Mouse (Mus musculus): ENCODE measurements around the gene Entpd6. TPM values are rescaled to one million over a fixed set of nuclear protein-coding genes. Genes with fewer than 3 reads are reported as not detected.

The Entpd6 gene
- 22.6 and 24.0 TPM in 2 replicates for polyA plus RNA-seq (2014; fragmentation: Nextera tagmentation; extraction: Ambion mirVana)

- ATAC-seq (replicated peaks; ENCODE audit: insufficient number of reproducible peaks, low FRiP score, low TSS enrichment, low read depth), result peak; percentile 94
- H3K4me1 ChIP-seq (ENCODE audit: control insufficient read depth, insufficient read depth, low read length), result no peaks in the 10 kb centered on the region
- peak; percentile 96 for DNase-seq (ENCODE audit: low spot score)
- H3K36me3 ChIP-seq (replicated peaks; ENCODE audit: control insufficient read depth, insufficient read depth, low read depth, low read length), result no peaks in the 10 kb centered on the region
- under 1% methylated on average over 30 of the region's 30 CpGs for WGBS
- no peaks in the 10 kb centered on the region for H3K27me3 ChIP-seq (ENCODE audit: control insufficient read depth, insufficient read depth, low read length)
- H3K27ac ChIP-seq (replicated peaks; ENCODE audit: low read depth, low read length), result peak within 1 kb of the TSS; percentile 22
- H3K4me3 ChIP-seq (ENCODE audit: low read depth, low read length), result peak within 1 kb of the TSS; percentile 69
- H3K9me3 ChIP-seq (replicated peaks; ENCODE audit: control insufficient read depth, low read length), result no peaks in the 10 kb centered on the region
- peak within 1 kb of the TSS; percentile 77 for H3K9ac ChIP-seq (replicated peaks; ENCODE audit: low read length)
- H3K4me2 ChIP-seq (ENCODE audit: low read depth, low read length), result peak within 1 kb of the TSS; percentile 90
These were observed at the start of gene Entpd6 for GRCm38 (mm10) chr2:150748854-150749253. Gene Entpd6 (plus strand): TSS chr2:150749042.

GRCm38 (mm10) chr2:150712167-150712674, 36.6 kb upstream of the Entpd6 start:
- Histone ChIP-seq H3K4me2 (ENCODE audit: low read depth, low read length) (no peak overlapping the region), H3K4me1 (ENCODE audit: control insufficient read depth, insufficient read depth, low read length) (no peaks in the 10 kb centered on the region), H3K27ac (replicated peaks; ENCODE audit: low read depth, low read length) (no peak overlapping the region), H3K9ac (replicated peaks; ENCODE audit: low read length) (no peak overlapping the region), H3K27me3 (ENCODE audit: control insufficient read depth, insufficient read depth, low read length) (no peaks in the 10 kb centered on the region), H3K9me3 (replicated peaks; ENCODE audit: control insufficient read depth, low read length) (no peaks in the 10 kb centered on the region), H3K36me3 (replicated peaks; ENCODE audit: control insufficient read depth, insufficient read depth, low read depth, low read length) (no peaks in the 10 kb centered on the region), H3K4me3 (ENCODE audit: low read depth, low read length) (no peak overlapping the region)
- DNase-seq (ENCODE audit: low spot score) (no peak), ATAC-seq (replicated peaks; ENCODE audit: insufficient number of reproducible peaks, low FRiP score, low TSS enrichment, low read depth) (no peak)
- WGBS, result 78% methylated on average over 4 of the region's 4 CpGs

GRCm38 (mm10) chr2:150735756-150736576, 12.9 kb upstream of the Entpd6 start:
- no peak overlapping the region for H3K9ac ChIP-seq (replicated peaks; ENCODE audit: low read length)
- DNase-seq (ENCODE audit: low spot score) (peak; percentile 4), ATAC-seq (replicated peaks; ENCODE audit: insufficient number of reproducible peaks, low FRiP score, low TSS enrichment, low read depth) (peak; percentile 98)
- 51% methylated on average over 11 of the region's 11 CpGs for WGBS
- no peak overlapping the region for H3K27ac ChIP-seq (replicated peaks; ENCODE audit: low read depth, low read length)
- no peaks in the 10 kb centered on the region for H3K9me3 ChIP-seq (replicated peaks; ENCODE audit: control insufficient read depth, low read length)
- no peak overlapping the region for H3K4me2 ChIP-seq (ENCODE audit: low read depth, low read length)
- H3K4me1 ChIP-seq (ENCODE audit: control insufficient read depth, insufficient read depth, low read length), result no peaks in the 10 kb centered on the region
- H3K27me3 ChIP-seq (ENCODE audit: control insufficient read depth, insufficient read depth, low read length), result no peaks in the 10 kb centered on the region
- no peaks in the 10 kb centered on the region for H3K36me3 ChIP-seq (replicated peaks; ENCODE audit: control insufficient read depth, insufficient read depth, low read depth, low read length)
- no peak overlapping the region for H3K4me3 ChIP-seq (ENCODE audit: low read depth, low read length)

GRCm38 (mm10) chr2:150737881-150738280, 11.0 kb upstream of the Entpd6 start:
- Histone ChIP-seq H3K27ac (replicated peaks; ENCODE audit: low read depth, low read length) (no peak overlapping the region), H3K9me3 (replicated peaks; ENCODE audit: control insufficient read depth, low read length) (no peaks in the 10 kb centered on the region), H3K4me1 (ENCODE audit: control insufficient read depth, insufficient read depth, low read length) (no peaks in the 10 kb centered on the region), H3K9ac (replicated peaks; ENCODE audit: low read length) (no peak overlapping the region), H3K4me2 (ENCODE audit: low read depth, low read length) (no peak overlapping the region), H3K4me3 (ENCODE audit: low read depth, low read length) (no peak overlapping the region), H3K36me3 (replicated peaks; ENCODE audit: control insufficient read depth, insufficient read depth, low read depth, low read length) (no peaks in the 10 kb centered on the region), H3K27me3 (ENCODE audit: control insufficient read depth, insufficient read depth, low read length) (no peaks in the 10 kb centered on the region)
- no peak for DNase-seq (ENCODE audit: low spot score)
- ATAC-seq (replicated peaks; ENCODE audit: insufficient number of reproducible peaks, low FRiP score, low TSS enrichment, low read depth), result 0 out of 2 replicates have a peak, but pooled peaks have one; percentile 44
- 82% methylated on average over 9 of the region's 9 CpGs for WGBS

GRCm38 (mm10) chr2:150740145-150740841, 8.5 kb upstream of the Entpd6 start:
- Histone ChIP-seq H3K27me3 (ENCODE audit: control insufficient read depth, insufficient read depth, low read length) (no peaks in the 10 kb centered on the region), H3K4me2 (ENCODE audit: low read depth, low read length) (no peak overlapping the region), H3K4me1 (ENCODE audit: control insufficient read depth, insufficient read depth, low read length) (no peaks in the 10 kb centered on the region), H3K4me3 (ENCODE audit: low read depth, low read length) (no peak overlapping the region), H3K27ac (replicated peaks; ENCODE audit: low read depth, low read length) (no peak overlapping the region), H3K9me3 (replicated peaks; ENCODE audit: control insufficient read depth, low read length) (no peaks in the 10 kb centered on the region), H3K36me3 (replicated peaks; ENCODE audit: control insufficient read depth, insufficient read depth, low read depth, low read length) (no peaks in the 10 kb centered on the region), H3K9ac (replicated peaks; ENCODE audit: low read length) (no peak overlapping the region)
- DNase-seq (ENCODE audit: low spot score) (no peak), ATAC-seq (replicated peaks; ENCODE audit: insufficient number of reproducible peaks, low FRiP score, low TSS enrichment, low read depth) (no peak)
- WGBS, result 68% methylated on average over 10 of the region's 10 CpGs

GRCm38 (mm10) chr2:150741405-150741804, 7.4 kb upstream of the Entpd6 start:
- Histone ChIP-seq H3K4me3 (ENCODE audit: low read depth, low read length) (no peak overlapping the region), H3K27ac (replicated peaks; ENCODE audit: low read depth, low read length) (no peak overlapping the region), H3K9ac (replicated peaks; ENCODE audit: low read length) (no peak overlapping the region), H3K4me1 (ENCODE audit: control insufficient read depth, insufficient read depth, low read length) (no peaks in the 10 kb centered on the region), H3K9me3 (replicated peaks; ENCODE audit: control insufficient read depth, low read length) (no peaks in the 10 kb centered on the region), H3K36me3 (replicated peaks; ENCODE audit: control insufficient read depth, insufficient read depth, low read depth, low read length) (no peaks in the 10 kb centered on the region), H3K4me2 (ENCODE audit: low read depth, low read length) (no peak overlapping the region), H3K27me3 (ENCODE audit: control insufficient read depth, insufficient read depth, low read length) (no peaks in the 10 kb centered on the region)
- no peak for DNase-seq (ENCODE audit: low spot score)
- ATAC-seq (replicated peaks; ENCODE audit: insufficient number of reproducible peaks, low FRiP score, low TSS enrichment, low read depth), result no peak
- 61% methylated on average over 4 of the region's 4 CpGs for WGBS

GRCm38 (mm10) chr2:150745016-150745415, 3.8 kb upstream of the Entpd6 start:
- Histone ChIP-seq H3K4me1 (ENCODE audit: control insufficient read depth, insufficient read depth, low read length) (no peaks in the 10 kb centered on the region), H3K27me3 (ENCODE audit: control insufficient read depth, insufficient read depth, low read length) (no peaks in the 10 kb centered on the region), H3K27ac (replicated peaks; ENCODE audit: low read depth, low read length) (no peak overlapping the region), H3K4me2 (ENCODE audit: low read depth, low read length) (no peak overlapping the region), H3K9me3 (replicated peaks; ENCODE audit: control insufficient read depth, low read length) (no peaks in the 10 kb centered on the region), H3K9ac (replicated peaks; ENCODE audit: low read length) (no peak overlapping the region), H3K36me3 (replicated peaks; ENCODE audit: control insufficient read depth, insufficient read depth, low read depth, low read length) (no peaks in the 10 kb centered on the region), H3K4me3 (ENCODE audit: low read depth, low read length) (no peak overlapping the region)
- WGBS, result 78% methylated on average over 7 of the region's 7 CpGs
- no peak for ATAC-seq (replicated peaks; ENCODE audit: insufficient number of reproducible peaks, low FRiP score, low TSS enrichment, low read depth)
- DNase-seq (ENCODE audit: low spot score), result no peak

GRCm38 (mm10) chr2:150749283-150749682, 441 bp downstream of the Entpd6 start:
- peak; percentile 85 for ATAC-seq (replicated peaks; ENCODE audit: insufficient number of reproducible peaks, low FRiP score, low TSS enrichment, low read depth)
- Histone ChIP-seq H3K4me1 (ENCODE audit: control insufficient read depth, insufficient read depth, low read length) (no peaks in the 10 kb centered on the region), H3K9ac (replicated peaks; ENCODE audit: low read length) (peak overlapping the region; percentile 77), H3K27me3 (ENCODE audit: control insufficient read depth, insufficient read depth, low read length) (no peaks in the 10 kb centered on the region), H3K4me3 (ENCODE audit: low read depth, low read length) (peak overlapping the region; percentile 69), H3K9me3 (replicated peaks; ENCODE audit: control insufficient read depth, low read length) (no peaks in the 10 kb centered on the region), H3K27ac (replicated peaks; ENCODE audit: low read depth, low read length) (peak overlapping the region; percentile 22), H3K36me3 (replicated peaks; ENCODE audit: control insufficient read depth, insufficient read depth, low read depth, low read length) (no peaks in the 10 kb centered on the region), H3K4me2 (ENCODE audit: low read depth, low read length) (peak overlapping the region; percentile 90)
- DNase-seq (ENCODE audit: low spot score), result peak; percentile 49
- WGBS, result under 1% methylated on average over 24 of the region's 24 CpGs

Data from embryonic facial prominence, embryonic 11.5 days (tissue).